Mouse (Mus musculus): ENCODE results near the gene Nup210l. TPM values are rescaled to one million over a fixed set of nuclear protein-coding genes. Genes with fewer than 3 reads are reported as not detected.
A peak's percentile ranks its signal among the peaks of the same experiment; 100 is the strongest.

Nup210l gene
- polyA plus RNA-seq, 1 experiment from 2014 or later: 0.61 TPM

DNA sequence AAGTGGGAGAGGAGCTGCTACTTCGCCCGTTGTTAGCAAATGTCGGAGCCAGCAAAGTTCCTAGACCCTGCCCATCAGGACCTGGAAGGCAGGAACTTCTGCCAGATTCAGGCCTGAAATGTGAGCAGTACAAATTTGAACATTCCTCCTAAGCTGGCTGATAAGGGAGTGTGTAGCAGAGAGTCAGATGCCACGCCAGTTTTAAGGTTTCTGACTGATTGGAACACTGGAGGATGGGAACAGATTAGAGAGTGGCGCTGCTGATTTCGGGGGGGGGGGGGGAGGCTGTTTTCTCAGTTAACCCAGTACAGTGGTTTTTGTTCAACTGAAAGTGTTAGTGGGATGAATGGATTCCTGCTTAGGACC, 23.5 kb upstream of the Nup210l start:
- Histone ChIP-seq H3K4me1 (peaks cover 67% of the 10 kb centered on the region), H3K27ac (peak overlapping the region; percentile 94), H3K4me3 (peak overlapping the region; percentile 88), H3K9me3 (no peaks in the 10 kb centered on the region), H3K36me3 (replicated peaks) (peaks cover 41% of the 10 kb centered on the region), H3K27me3 (ENCODE audit: poor library complexity, severe bottlenecking) (no peaks in the 10 kb centered on the region)
- DNase-seq (ENCODE audit: extremely low spot score, low spot score): no peak
- WGBS: under 1% methylated on average over 6 of the region's 6 CpGs

GRCm38 (mm10) chr3:90081365-90082240, 22.3 kb upstream of the Nup210l start:
- Histone ChIP-seq H3K4me3 (peak overlapping the region; percentile 88), H3K9me3 (no peaks in the 10 kb centered on the region), H3K4me1 (peaks cover 66% of the 10 kb centered on the region), H3K27ac (no peak overlapping the region), H3K27me3 (ENCODE audit: poor library complexity, severe bottlenecking) (no peaks in the 10 kb centered on the region), H3K36me3 (replicated peaks) (peaks cover 53% of the 10 kb centered on the region)
- DNase-seq (ENCODE audit: extremely low spot score, low spot score): no peak
- WGBS: 89% methylated on average over 5 of the region's 5 CpGs

GRCm38 (mm10) chr3:90083034-90083433, 20.9 kb upstream of the Nup210l start:
- peaks cover 52% of the 10 kb centered on the region for H3K4me1 ChIP-seq
- H3K4me3 ChIP-seq: peak overlapping the region; percentile 10; the same call in 1 of the 2 replicates
- H3K27me3 ChIP-seq (ENCODE audit: poor library complexity, severe bottlenecking): no peaks in the 10 kb centered on the region
- H3K36me3 ChIP-seq (replicated peaks): peaks cover 67% of the 10 kb centered on the region
- no peaks in the 10 kb centered on the region for H3K9me3 ChIP-seq
- no peak for DNase-seq (ENCODE audit: extremely low spot score, low spot score)
- 82% methylated on average over 5 of the region's 5 CpGs for WGBS
- 0 out of 2 replicates have a peak overlapping the region, but pooled peaks have one; percentile 16 for H3K27ac ChIP-seq

GRCm38 (mm10) chr3:90083698-90084324, 20.1 kb upstream of the Nup210l start:
- Histone ChIP-seq H3K27me3 (ENCODE audit: poor library complexity, severe bottlenecking) (no peaks in the 10 kb centered on the region), H3K36me3 (replicated peaks) (peaks cover 75% of the 10 kb centered on the region), H3K9me3 (no peaks in the 10 kb centered on the region), H3K4me1 (peaks cover 48% of the 10 kb centered on the region), H3K4me3 (peak overlapping the region; percentile 9; the same call in 1 of the 2 replicates), H3K27ac (peak overlapping the region; percentile 25; the same call in 1 of the 2 replicates)
- no peak for DNase-seq (ENCODE audit: extremely low spot score, low spot score)
- WGBS: 74% methylated on average over 3 of the region's 3 CpGs

GRCm38 (mm10) chr3:90084790-90085189, 19.1 kb upstream of the Nup210l start:
- Histone ChIP-seq H3K36me3 (replicated peaks) (peaks cover 84% of the 10 kb centered on the region), H3K4me1 (peaks cover 43% of the 10 kb centered on the region), H3K27ac (no peak overlapping the region), H3K27me3 (ENCODE audit: poor library complexity, severe bottlenecking) (no peaks in the 10 kb centered on the region), H3K9me3 (no peaks in the 10 kb centered on the region), H3K4me3 (no peak overlapping the region)
- DNase-seq (ENCODE audit: extremely low spot score, low spot score): no peak
- 91% methylated on average over 4 of the region's 4 CpGs for WGBS

- Histone ChIP-seq H3K4me3 (no peak overlapping the region), H3K36me3 (replicated peaks) (peaks cover 89% of the 10 kb centered on the region), H3K4me1 (peaks cover 41% of the 10 kb centered on the region), H3K9me3 (no peaks in the 10 kb centered on the region), H3K27ac (no peak overlapping the region), H3K27me3 (ENCODE audit: poor library complexity, severe bottlenecking) (no peaks in the 10 kb centered on the region)
- no peak for DNase-seq (ENCODE audit: extremely low spot score, low spot score)
- 96% methylated on average over 6 of the region's 6 CpGs for WGBS
Observed at GRCm38 (mm10) chr3:90085281-90085680, 18.7 kb upstream of the Nup210l start.

DNA sequence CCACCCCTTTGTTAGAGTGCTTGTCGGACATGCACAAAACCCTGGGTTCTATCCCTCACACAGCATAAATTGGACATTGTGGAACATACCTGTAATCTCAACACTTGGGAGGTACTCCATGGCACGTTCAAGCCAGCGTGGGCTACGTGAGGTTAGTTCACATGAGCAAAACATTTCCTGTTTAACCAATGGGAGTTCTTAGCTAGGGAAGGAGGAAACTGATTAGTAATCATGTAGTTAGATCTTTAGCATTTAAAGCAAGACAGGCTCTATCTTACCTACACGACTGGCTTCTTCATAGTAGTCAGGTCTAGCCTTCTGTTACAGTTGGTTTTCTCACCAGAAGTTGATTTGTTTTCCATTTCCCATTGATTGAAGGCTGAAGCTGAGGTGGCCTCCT, 17.9 kb upstream of the Nup210l start:
- no peak for DNase-seq (ENCODE audit: extremely low spot score, low spot score)

GRCm38 (mm10) chr3:90088617-90089016, 15.3 kb upstream of the Nup210l start:
- H3K27me3 ChIP-seq (ENCODE audit: poor library complexity, severe bottlenecking): no peaks in the 10 kb centered on the region
- no peak overlapping the region for H3K4me3 ChIP-seq
- H3K9me3 ChIP-seq: no peaks in the 10 kb centered on the region
- WGBS: 96% methylated on average over 2 of the region's 2 CpGs
- H3K4me1 ChIP-seq: peaks cover 9% of the 10 kb centered on the region
- no peak overlapping the region for H3K27ac ChIP-seq
- no peak for DNase-seq (ENCODE audit: extremely low spot score, low spot score)
- peaks cover 98% of the 10 kb centered on the region for H3K36me3 ChIP-seq (replicated peaks)

More for the DNA sequence above, 17.9 kb upstream of the Nup210l start:
- 89% methylated on average over 5 of the region's 5 CpGs for WGBS
- H3K27me3 ChIP-seq (ENCODE audit: poor library complexity, severe bottlenecking): no peaks in the 10 kb centered on the region
- H3K4me3 ChIP-seq: no peak overlapping the region
- peaks cover 97% of the 10 kb centered on the region for H3K36me3 ChIP-seq (replicated peaks)
- H3K4me1 ChIP-seq: peaks cover 35% of the 10 kb centered on the region
- no peak overlapping the region for H3K27ac ChIP-seq
- H3K9me3 ChIP-seq: no peaks in the 10 kb centered on the region

- Histone ChIP-seq H3K36me3 (replicated peaks) (peaks cover 100% of the 10 kb centered on the region), H3K4me1 (no peaks in the 10 kb centered on the region), H3K27me3 (ENCODE audit: poor library complexity, severe bottlenecking) (no peaks in the 10 kb centered on the region), H3K4me3 (no peak overlapping the region), H3K9me3 (no peaks in the 10 kb centered on the region), H3K27ac (no peak overlapping the region)
- no peak for DNase-seq (ENCODE audit: extremely low spot score, low spot score)
- 91% methylated on average over 6 of the region's 6 CpGs for WGBS
Observed at GRCm38 (mm10) chr3:90090892-90091291, 13.0 kb upstream of the Nup210l start.

DNA sequence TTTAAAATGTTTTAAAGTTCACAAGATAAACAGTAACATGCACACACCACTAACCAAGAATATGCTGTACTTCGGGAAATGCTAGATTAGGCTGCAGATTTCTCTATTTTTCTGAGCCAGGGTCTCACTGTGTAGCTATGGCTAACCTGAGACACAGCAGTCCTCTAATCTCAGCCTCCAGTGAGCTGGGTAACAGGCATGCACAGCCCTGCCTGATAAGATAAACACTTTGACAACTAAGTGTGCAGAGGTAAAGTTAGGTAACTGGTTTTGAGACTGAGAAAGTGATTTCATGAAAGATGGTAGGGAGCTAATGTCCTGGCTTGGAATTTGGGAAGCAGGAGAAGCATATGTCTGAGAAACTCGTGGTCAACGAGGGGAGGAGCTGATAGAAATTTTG, 9.5 kb upstream of the Nup210l start:
- no peak for DNase-seq (ENCODE audit: extremely low spot score, low spot score)
- H3K27me3 ChIP-seq (ENCODE audit: poor library complexity, severe bottlenecking): no peaks in the 10 kb centered on the region
- no peaks in the 10 kb centered on the region for H3K9me3 ChIP-seq
- H3K4me1 ChIP-seq: no peaks in the 10 kb centered on the region
- H3K36me3 ChIP-seq (replicated peaks): peaks cover 99% of the 10 kb centered on the region
- H3K4me3 ChIP-seq: no peak overlapping the region
- no peak overlapping the region for H3K27ac ChIP-seq
- WGBS: 93% methylated on average over 3 of the region's 3 CpGs

DNA sequence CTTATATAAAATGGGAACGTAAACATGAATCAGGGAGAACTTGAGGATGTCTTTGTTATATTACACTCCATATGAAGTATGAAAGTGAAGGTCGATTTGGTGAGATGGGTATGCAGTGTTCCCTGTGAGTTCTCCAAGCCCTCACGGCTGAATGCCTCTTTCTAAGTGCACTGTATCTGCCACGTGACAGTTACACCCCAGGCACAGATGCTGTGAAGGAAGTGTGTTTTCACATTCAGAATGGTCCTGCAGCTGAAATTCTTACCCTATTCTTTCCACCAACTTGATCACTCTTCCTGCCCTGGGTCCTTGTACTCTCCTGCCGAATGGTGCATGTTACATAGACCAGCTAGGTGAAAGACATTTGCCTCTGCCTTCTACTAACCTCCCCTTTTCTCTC, 6.0 kb upstream of the Nup210l start:
- WGBS: 88% methylated on average over 5 of the region's 5 CpGs
- no peaks in the 10 kb centered on the region for H3K27me3 ChIP-seq (ENCODE audit: poor library complexity, severe bottlenecking)
- H3K27ac ChIP-seq: no peak overlapping the region
- H3K4me1 ChIP-seq: no peaks in the 10 kb centered on the region
- no peaks in the 10 kb centered on the region for H3K9me3 ChIP-seq
- H3K4me3 ChIP-seq: no peak overlapping the region
- no peak for DNase-seq (ENCODE audit: extremely low spot score, low spot score)
- H3K36me3 ChIP-seq (replicated peaks): peaks cover 95% of the 10 kb centered on the region

DNA sequence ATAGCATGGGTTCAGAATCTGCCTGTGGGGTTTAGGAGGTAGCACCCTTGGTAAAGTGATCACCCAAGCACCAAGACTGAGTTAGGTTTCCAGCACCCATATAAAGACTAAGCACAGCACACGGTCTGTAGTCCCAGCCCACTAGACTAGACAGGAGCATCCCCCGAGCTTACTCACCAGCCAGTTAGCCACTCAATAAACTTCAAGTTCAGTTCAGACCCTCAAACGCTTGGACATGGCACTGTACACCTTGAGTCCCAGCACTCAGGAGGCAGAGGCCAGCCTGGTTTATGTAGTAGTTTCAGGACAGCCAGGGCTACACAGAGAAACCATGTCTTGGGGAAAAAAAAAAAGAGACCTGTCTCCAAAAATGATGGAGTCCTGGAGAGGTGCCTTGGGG, 2.9 kb upstream of the Nup210l start:
- Histone ChIP-seq H3K9me3 (no peaks in the 10 kb centered on the region), H3K27me3 (ENCODE audit: poor library complexity, severe bottlenecking) (no peaks in the 10 kb centered on the region), H3K27ac (no peak overlapping the region), H3K4me3 (no peak overlapping the region), H3K36me3 (replicated peaks) (peaks cover 72% of the 10 kb centered on the region), H3K4me1 (no peaks in the 10 kb centered on the region)
- 95% methylated on average over 3 of the region's 3 CpGs for WGBS
- no peak for DNase-seq (ENCODE audit: extremely low spot score, low spot score)

GRCm38 (mm10) chr3:90101673-90102072, 2.3 kb upstream of the Nup210l start:
- Histone ChIP-seq H3K27ac (no peak overlapping the region), H3K36me3 (replicated peaks) (peaks cover 65% of the 10 kb centered on the region), H3K27me3 (ENCODE audit: poor library complexity, severe bottlenecking) (no peaks in the 10 kb centered on the region), H3K4me3 (no peak overlapping the region), H3K4me1 (no peaks in the 10 kb centered on the region), H3K9me3 (no peaks in the 10 kb centered on the region)
- WGBS: 93% methylated on average over 2 of the region's 2 CpGs
- no peak for DNase-seq (ENCODE audit: extremely low spot score, low spot score)

Measured in forebrain, embryonic 10.5 days (tissue).